Mouse (Mus musculus): Measurements from ENCODE around the gene Dcakd. TPM values are rescaled to one million over a fixed set of nuclear protein-coding genes. Genes with fewer than 3 reads are reported as not detected.

Gene Dcakd
- total RNA-seq, 1 experiment = 43.7 TPM

DNA sequence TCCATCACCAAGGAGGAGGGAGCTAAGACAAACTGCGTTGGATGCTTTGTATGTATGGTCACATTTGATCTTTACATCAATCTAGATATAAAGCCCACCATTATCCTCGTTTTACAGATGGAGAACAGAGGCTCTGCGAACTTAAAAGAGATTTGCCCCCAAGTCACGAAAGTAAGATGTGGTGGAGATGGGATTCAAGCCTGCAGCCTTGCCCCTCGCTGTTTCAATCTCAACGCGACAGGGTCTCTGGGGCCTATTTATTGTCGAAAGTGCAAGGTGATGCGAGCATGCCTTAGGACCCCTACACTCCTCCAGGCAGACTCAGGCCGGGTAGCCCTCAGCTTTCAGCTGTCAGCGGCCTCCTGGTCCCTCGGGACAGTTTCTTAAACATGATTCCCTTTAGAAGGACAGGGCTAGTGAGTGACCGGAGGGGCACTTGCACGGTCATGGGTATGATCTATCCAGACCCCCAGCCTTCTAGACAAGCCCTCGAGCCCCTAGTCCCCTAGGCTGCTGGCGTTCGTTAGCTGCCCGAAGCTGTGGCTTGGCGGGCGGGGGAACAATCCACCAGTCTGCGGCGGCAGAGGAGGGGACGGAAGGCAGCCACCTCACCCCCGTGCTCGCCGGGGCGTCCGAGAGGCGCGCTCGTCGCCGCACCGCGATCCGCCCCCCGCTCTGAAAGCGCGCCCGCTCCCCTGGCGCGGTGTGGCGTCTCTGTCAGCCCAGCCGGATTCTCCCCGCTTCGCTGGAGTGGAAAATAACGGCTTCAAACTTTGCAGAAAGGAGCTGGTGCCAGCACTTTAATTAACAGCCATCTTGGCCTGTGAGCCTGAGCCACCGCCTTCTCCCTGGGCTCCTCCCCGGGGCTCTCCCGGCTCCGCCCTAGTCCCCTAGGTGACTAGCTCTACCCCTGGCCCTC, 79.8 kb downstream of the Dcakd start:
- no peak overlapping the region for H3K27ac ChIP-seq (ENCODE audit: insufficient read depth, low read depth, low read length, poor library complexity, severe bottlenecking)
- H3K4me1 ChIP-seq (ENCODE audit: control insufficient read depth in 2 of 2, insufficient read depth in 2 of 2, low read length in 2 of 2, poor library complexity in 1 of 2) = peaks cover 0 to 5% of the 10 kb centered on the region in 2 experiments; a peak in 1 of 4 replicates

DNA sequence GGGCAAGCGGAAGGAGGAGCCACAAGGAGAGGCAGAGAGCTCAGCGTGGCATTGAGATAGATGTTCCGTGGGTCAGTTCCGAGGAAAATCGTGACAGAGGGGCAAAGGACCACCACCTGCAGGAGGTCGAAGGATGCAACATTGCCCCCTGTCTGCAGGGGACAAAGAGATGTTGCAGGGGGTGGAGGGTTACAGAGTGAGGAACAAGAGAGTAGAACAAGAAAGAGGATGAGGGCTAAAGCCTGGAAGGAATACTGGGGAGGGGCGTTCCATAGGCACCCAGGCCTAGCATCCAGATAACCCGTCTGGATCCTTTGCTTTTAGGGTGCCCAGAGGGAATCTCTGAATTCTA, 81.2 kb downstream of the Dcakd start:
- TF ChIP-seq MAFK (IDR thresholded peaks at IDR 0.05; ENCODE audit: insufficient read depth, low read depth, low read length) = no peak
- no peak for TF ChIP-seq ZC3H11A (IDR thresholded peaks at IDR 0.05; ENCODE audit: borderline replicate concordance, low read depth, low read length)
- TF ChIP-seq ZNF384 (IDR thresholded peaks at IDR 0.05; ENCODE audit: low read depth, low read length) = no peak
- no peak for TF ChIP-seq CHD2 (IDR thresholded peaks at IDR 0.05; ENCODE audit: low read depth, low read length)
- TF ChIP-seq HCFC1 (IDR thresholded peaks at IDR 0.05; ENCODE audit: borderline replicate concordance, insufficient read depth, low read length) = no peak
- Histone ChIP-seq H3K4me1 (ENCODE audit: control insufficient read depth in 2 of 2, insufficient read depth in 2 of 2, low read length in 2 of 2, poor library complexity in 1 of 2) (peaks cover 0 to 5% of the 10 kb centered on the region in 2 experiments; a peak in 1 of 4 replicates), H3K36me3 (ENCODE audit: control insufficient read depth, insufficient read depth, low read length, poor library complexity, severe bottlenecking) (no peaks in the 10 kb centered on the region), H3K27ac (ENCODE audit: insufficient read depth, low read depth, low read length, poor library complexity, severe bottlenecking) (no peak overlapping the region), H3K4me3 (ENCODE audit: insufficient read depth in 1 of 2, low read depth in 1 of 2, low read length in 2 of 2, poor library complexity in 1 of 2, severe bottlenecking in 1 of 2) (peak overlapping the region; percentile 9 to 63; a peak in 3 of 4 replicates), H3K9ac (ENCODE audit: insufficient read depth, low read depth, low read length, poor library complexity, severe bottlenecking) (no peak overlapping the region), H3K9me3 (ENCODE audit: control insufficient read depth, insufficient read depth, low read depth, low read length) (no peaks in the 10 kb centered on the region)
- DNase-seq (ENCODE audit: low read depth, low spot score) = no peak
- in situ Hi-C loops (cut with MboI; ENCODE audit: low sequenced_read_pairs in 2 of 2, unreplicated experiment in 2 of 2) = no loop called here

More for the DNA sequence above, 79.8 kb downstream of the Dcakd start:
- peak overlapping the region; percentile 51 for H3K9ac ChIP-seq (ENCODE audit: insufficient read depth, low read depth, low read length, poor library complexity, severe bottlenecking)
- no peaks in the 10 kb centered on the region for H3K9me3 ChIP-seq (ENCODE audit: control insufficient read depth, insufficient read depth, low read depth, low read length)
- in situ Hi-C loops (cut with MboI; ENCODE audit: low sequenced_read_pairs in 2 of 2, unreplicated experiment in 2 of 2) = no loop called here
- peak overlapping the region; percentile 63 to 66 for H3K4me3 ChIP-seq (ENCODE audit: insufficient read depth in 1 of 2, low read depth in 1 of 2, low read length in 2 of 2, poor library complexity in 1 of 2, severe bottlenecking in 1 of 2)
- DNase-seq (ENCODE audit: low read depth, low spot score) = no peak
- no peaks in the 10 kb centered on the region for H3K36me3 ChIP-seq (ENCODE audit: control insufficient read depth, insufficient read depth, low read length, poor library complexity, severe bottlenecking)
- no peak for TF ChIP-seq HCFC1 (IDR thresholded peaks at IDR 0.05; ENCODE audit: borderline replicate concordance, insufficient read depth, low read length)
- TF ChIP-seq ZNF384 (IDR thresholded peaks at IDR 0.05; ENCODE audit: low read depth, low read length) = no peak
- no peak for TF ChIP-seq MAFK (IDR thresholded peaks at IDR 0.05; ENCODE audit: insufficient read depth, low read depth, low read length)
- TF ChIP-seq CHD2 (IDR thresholded peaks at IDR 0.05; ENCODE audit: low read depth, low read length) = no peak
- TF ChIP-seq ZC3H11A (IDR thresholded peaks at IDR 0.05; ENCODE audit: borderline replicate concordance, low read depth, low read length) = no peak

DNA sequence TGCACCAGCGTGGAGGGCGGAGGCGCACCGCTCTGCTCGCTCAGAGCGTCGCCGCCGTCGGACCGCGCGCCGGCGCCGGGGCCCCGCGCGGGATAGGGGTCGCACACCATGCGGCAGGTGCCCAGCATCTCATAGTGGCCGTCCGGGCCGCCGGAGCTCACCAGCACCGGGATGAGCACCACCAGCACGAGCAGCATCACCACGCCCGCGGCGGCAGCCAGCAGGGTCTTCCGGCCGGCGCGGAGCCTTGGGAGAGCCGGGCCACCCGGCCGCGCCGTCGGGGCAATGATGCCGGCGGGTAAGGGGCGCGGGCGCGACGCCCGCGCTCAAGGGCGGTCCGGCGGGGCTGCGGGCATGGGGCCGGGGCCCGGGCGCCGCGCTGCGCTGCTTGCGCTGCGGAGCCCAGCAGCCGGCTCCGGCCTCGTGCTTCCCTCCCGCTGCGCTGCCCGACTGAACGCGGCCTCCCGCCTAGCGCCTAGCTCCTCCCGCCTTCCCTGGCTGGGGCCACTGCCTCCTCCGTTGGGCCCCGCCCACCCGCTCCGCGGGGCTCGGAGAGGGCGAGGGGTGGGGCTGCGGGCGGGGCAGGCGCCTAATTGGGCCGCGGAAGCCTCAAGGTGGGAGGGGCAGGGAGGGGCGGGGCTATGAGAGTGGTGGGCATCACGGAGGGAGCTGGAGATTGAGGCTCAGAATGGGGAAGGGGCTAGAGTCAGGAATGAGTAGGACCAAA, 81.7 kb downstream of the Dcakd start, which contains the start of gene C1ql1:
Gene C1ql1, minus strand, starts transcription at position 424 of the 727 bp plus-strand sequence.
- in situ Hi-C loops (cut with MboI; ENCODE audit: low sequenced_read_pairs in 2 of 2, unreplicated experiment in 2 of 2) = no loop called here
- DNase-seq (ENCODE audit: low read depth, low spot score) = peak; percentile 82
- no peak for TF ChIP-seq ZC3H11A (IDR thresholded peaks at IDR 0.05; ENCODE audit: borderline replicate concordance, low read depth, low read length)
- TF ChIP-seq ZNF384 (IDR thresholded peaks at IDR 0.05; ENCODE audit: low read depth, low read length) = no peak
- no peak for TF ChIP-seq CHD2 (IDR thresholded peaks at IDR 0.05; ENCODE audit: low read depth, low read length)
- TF ChIP-seq MAFK (IDR thresholded peaks at IDR 0.05; ENCODE audit: insufficient read depth, low read depth, low read length) = no peak
- TF ChIP-seq HCFC1 (IDR thresholded peaks at IDR 0.05; ENCODE audit: borderline replicate concordance, insufficient read depth, low read length) = no peak
- Histone ChIP-seq H3K4me1 (ENCODE audit: control insufficient read depth in 2 of 2, insufficient read depth in 2 of 2, low read length in 2 of 2, poor library complexity in 1 of 2) (peaks cover 0 to 5% of the 10 kb centered on the region in 2 experiments; a peak in 1 of 4 replicates), H3K9me3 (ENCODE audit: control insufficient read depth, insufficient read depth, low read depth, low read length) (no peaks in the 10 kb centered on the region), H3K36me3 (ENCODE audit: control insufficient read depth, insufficient read depth, low read length, poor library complexity, severe bottlenecking) (no peaks in the 10 kb centered on the region), H3K4me3 (ENCODE audit: insufficient read depth in 1 of 2, low read depth in 1 of 2, low read length in 2 of 2, poor library complexity in 1 of 2, severe bottlenecking in 1 of 2) (peak within 1 kb of the TSS; percentile 63 to 75), H3K9ac (ENCODE audit: insufficient read depth, low read depth, low read length, poor library complexity, severe bottlenecking) (peak within 1 kb of the TSS; percentile 69), H3K27ac (ENCODE audit: insufficient read depth, low read depth, low read length, poor library complexity, severe bottlenecking) (no peak within 1 kb of the TSS)

Data from ES-E14 (cell line).